In the genomic region with DNA sequence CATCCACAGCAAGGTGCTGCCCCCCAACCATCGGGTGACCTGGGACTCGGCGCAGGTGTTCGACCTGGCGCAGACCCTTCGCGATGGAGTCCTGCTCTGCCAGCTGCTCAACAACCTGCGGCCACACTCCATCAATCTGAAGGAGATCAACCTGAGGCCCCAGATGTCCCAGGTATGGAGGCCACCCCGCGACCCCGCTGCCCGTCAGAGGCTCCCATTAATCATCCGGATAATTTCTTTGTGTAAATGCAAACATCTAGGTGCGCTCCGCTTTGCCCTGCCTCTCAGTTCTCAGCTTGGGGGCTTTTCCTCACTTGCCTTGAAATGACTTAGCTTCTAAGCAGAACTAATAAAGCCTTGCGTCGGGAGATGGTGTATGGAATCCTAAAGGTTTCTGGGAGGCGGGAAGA, we compare ENCODE assay signal across 8 mouse cellular contexts. TPM values are rescaled to one million over a fixed set of nuclear protein-coding genes. Genes with fewer than 3 reads are reported as not detected.
DNase-seq lines count a peak whose midpoint lies in the region; ATAC-seq and TF ChIP-seq lines count a peak whose summit lies in the region.

No protein-coding gene starts in this region.

- H3K9me3 ChIP-seq in hindbrain, embryonic 14.5 days (ENCODE audit: control insufficient read depth, low read length), result no peaks in the 10 kb centered on the region
- no peaks in the 10 kb centered on the region for H3K9me3 ChIP-seq in midbrain, embryonic 11.5 days (ENCODE audit: control insufficient read depth, low read length)

- DNase-seq in kidney, adult 2 months, result no peak
- DNase-seq in kidney, postnatal 14 days, result no peak
- DNase-seq in hindbrain, embryonic 14.5 days (ENCODE audit: low spot score), result peak; percentile 30
- DNase-seq in midbrain, embryonic 11.5 days (ENCODE audit: low spot score, missing footprints), result peak; percentile 94
- no peak for DNase-seq in frontal cortex, postnatal 25 days (ENCODE audit: low spot score in 2 of 2)
- no peak for DNase-seq in thymus, postnatal 14 days
- no peak for DNase-seq in cerebellum, adult 11 months

- peak overlapping the region; percentile 87 for H3K9ac ChIP-seq in hindbrain, embryonic 14.5 days
- peak overlapping the region; percentile 74 for H3K9ac ChIP-seq in midbrain, embryonic 11.5 days (ENCODE audit: low read length)

- H3K4me1 ChIP-seq in kidney, adult 2 months (ENCODE audit: control insufficient read depth, insufficient read depth, low read length), result no peaks in the 10 kb centered on the region
- H3K4me1 ChIP-seq in bone marrow macrophage, adult 2 months (ENCODE audit: control insufficient read depth, insufficient read depth, low read length), result peaks cover 15% of the 10 kb centered on the region
- H3K4me1 ChIP-seq in hindbrain, embryonic 14.5 days (replicated peaks; ENCODE audit: control insufficient read depth, insufficient read depth, low read length), result peaks cover 24% of the 10 kb centered on the region; the same call in 1 of the 2 replicates
- 0 out of 2 replicates have a peak, but pooled peaks cover 2% of the 10 kb centered on the region for H3K4me1 ChIP-seq in midbrain, embryonic 11.5 days (ENCODE audit: control insufficient read depth, insufficient read depth, low read length)

- peak overlapping the region; percentile 69 for H3K4me3 ChIP-seq in kidney, adult 2 months (ENCODE audit: insufficient read depth, low read depth, low read length)
- peak overlapping the region; percentile 87 for H3K4me3 ChIP-seq in bone marrow macrophage, adult 2 months (ENCODE audit: insufficient read depth, low read length)
- peak overlapping the region; percentile 87 for H3K4me3 ChIP-seq in hindbrain, embryonic 14.5 days (replicated peaks; ENCODE audit: low read length)
- peak overlapping the region; percentile 68 for H3K4me3 ChIP-seq in midbrain, embryonic 11.5 days (ENCODE audit: low read depth, low read length)

- peak overlapping the region; percentile 91 for H3K4me2 ChIP-seq in hindbrain, embryonic 14.5 days (replicated peaks)
- H3K4me2 ChIP-seq in midbrain, embryonic 11.5 days, result peak overlapping the region; percentile 77

- H3K27me3 ChIP-seq in kidney, adult 2 months (replicated peaks; ENCODE audit: control insufficient read depth, insufficient read depth, low read length), result no peaks in the 10 kb centered on the region
- H3K27me3 ChIP-seq in hindbrain, embryonic 14.5 days (ENCODE audit: control insufficient read depth, insufficient read depth, low read length), result no peaks in the 10 kb centered on the region
- 0 out of 2 replicates have a peak, but pooled peaks cover 2% of the 10 kb centered on the region for H3K27me3 ChIP-seq in midbrain, embryonic 11.5 days (ENCODE audit: control insufficient read depth, insufficient read depth, low read length)

- TF ChIP-seq CTCF in kidney, adult 2 months (conservative IDR thresholded peaks at IDR 0.05; ENCODE audit: insufficient read depth, insufficient read length, low read depth, low read length), result no peak
- TF ChIP-seq CTCF in bone marrow macrophage, adult 2 months (IDR thresholded peaks at IDR 0.05; ENCODE audit: low read depth, low read length), result no peak

- 2% methylated on average over 18 of the region's 18 CpGs for WGBS in kidney, adult 2 months
- under 1% methylated on average over 18 of the region's 18 CpGs for WGBS in hindbrain, embryonic 14.5 days
- WGBS in midbrain, embryonic 11.5 days, result 1% methylated on average over 18 of the region's 18 CpGs

- H3K36me3 ChIP-seq in kidney, adult 2 months (ENCODE audit: control insufficient read depth, insufficient read depth, low read length), result no peaks in the 10 kb centered on the region
- no peaks in the 10 kb centered on the region for H3K36me3 ChIP-seq in hindbrain, embryonic 14.5 days (replicated peaks; ENCODE audit: control insufficient read depth, insufficient read depth)
- no peaks in the 10 kb centered on the region for H3K36me3 ChIP-seq in midbrain, embryonic 11.5 days (ENCODE audit: control insufficient read depth, insufficient read depth, low read length)

- peak overlapping the region; percentile 41; the same call in 1 of the 2 replicates for H3K27ac ChIP-seq in kidney, adult 2 months (ENCODE audit: insufficient read depth, low read depth, low read length)
- H3K27ac ChIP-seq in bone marrow macrophage, adult 2 months (ENCODE audit: insufficient read depth, low read depth, low read length), result peak overlapping the region; percentile 85
- peak overlapping the region; percentile 93 for H3K27ac ChIP-seq in hindbrain, embryonic 14.5 days
- peak overlapping the region; percentile 73 for H3K27ac ChIP-seq in midbrain, embryonic 11.5 days (ENCODE audit: low read depth, low read length)

- TF ChIP-seq POLR2A in kidney, adult 2 months (IDR thresholded peaks at IDR 0.05; ENCODE audit: low read depth, low read length), result no peak
- TF ChIP-seq POLR2A in bone marrow macrophage, adult 2 months (IDR thresholded peaks at IDR 0.05; ENCODE audit: borderline replicate concordance, low read depth, low read length), result no peak

- ATAC-seq in hindbrain, embryonic 14.5 days (ENCODE audit: low FRiP score), result no peak
- ATAC-seq in midbrain, embryonic 11.5 days (ENCODE audit: low FRiP score), result no peak; the same call in 1 of the 2 replicates

RNA-seq across cellular contexts. Expression of a gene that starts 0.6 kb away (rescaled TPM):
- 5.4 and 6.8 TPM in 2 replicates for polyA plus RNA-seq in kidney, adult 2 months (2012; rRNA removed)
- 23.1 and 30.6 TPM in 2 replicates for polyA plus RNA-seq in bone marrow macrophage, adult 2 months (2012; ENCODE audit: insufficient read depth, insufficient read length, missing spikeins)
- 15.5 and 18.8 TPM in 2 replicates for polyA plus RNA-seq in hindbrain, embryonic 14.5 days (2014; fragmentation: Nextera tagmentation; extraction: Ambion mirVana)
- 18.4 and 18.6 TPM in 2 replicates for polyA plus RNA-seq in midbrain, embryonic 11.5 days (2014; fragmentation: Nextera tagmentation; extraction: Ambion mirVana)

Comparison
In these comparisons a context has a peak if more than half of its experiments do, and no peak if none do; other contexts are left out.
1. DNase-seq: peak in hindbrain, embryonic 14.5 days (single experiment) and midbrain, embryonic 11.5 days (single experiment); none in kidney, adult 2 months (single experiment), kidney, postnatal 14 days (single experiment), frontal cortex, postnatal 25 days (0 of 2), thymus, postnatal 14 days (single experiment) and cerebellum, adult 11 months (single experiment).
2. H3K27ac ChIP-seq: peak in every context shown above with its lines; median percentile 93 in hindbrain, embryonic 14.5 days; 85 in bone marrow macrophage, adult 2 months; 73 in midbrain, embryonic 11.5 days; 41 in kidney, adult 2 months.
3. Peak in every context shown above with its lines, with median percentiles within 50 percentile points of each other: H3K4me3 ChIP-seq.